Mouse (Mus musculus): ENCODE results near the gene AW551984. TPM values are rescaled to one million over a fixed set of nuclear protein-coding genes. Genes with fewer than 3 reads are reported as not detected.

The AW551984 gene
- polyA plus RNA-seq, 1 experiment from 2014 or later: 131 TPM

GRCm38 (mm10) chr9:39610355-39610754 is 6.2 kb upstream of the AW551984 start, which contains the start of gene Olfr148:
TSS of gene Olfr148 (plus strand) at chr9:39610655.
- Histone ChIP-seq H3K9ac (replicated peaks; ENCODE audit: low read length) (no peak within 1 kb of the TSS), H3K27ac (replicated peaks; ENCODE audit: low read depth, low read length) (no peak within 1 kb of the TSS), H3K9me3 (ENCODE audit: control insufficient read depth, low read length) (no peaks in the 10 kb centered on the region), H3K27me3 (ENCODE audit: control insufficient read depth, insufficient read depth, low read length) (no peaks in the 10 kb centered on the region), H3K4me1 (ENCODE audit: control insufficient read depth, insufficient read depth, low read length) (no peaks in the 10 kb centered on the region), H3K4me2 (ENCODE audit: low read length) (no peak within 1 kb of the TSS), H3K4me3 (replicated peaks; ENCODE audit: low read depth, low read length) (no peak within 1 kb of the TSS), H3K36me3 (ENCODE audit: control insufficient read depth, insufficient read depth, low read length) (no peaks in the 10 kb centered on the region)
- WGBS: 70% methylated on average over 3 of the region's 3 CpGs
- ATAC-seq (ENCODE audit: low FRiP score, low TSS enrichment): no peak
- DNase-seq: no peak

DNA sequence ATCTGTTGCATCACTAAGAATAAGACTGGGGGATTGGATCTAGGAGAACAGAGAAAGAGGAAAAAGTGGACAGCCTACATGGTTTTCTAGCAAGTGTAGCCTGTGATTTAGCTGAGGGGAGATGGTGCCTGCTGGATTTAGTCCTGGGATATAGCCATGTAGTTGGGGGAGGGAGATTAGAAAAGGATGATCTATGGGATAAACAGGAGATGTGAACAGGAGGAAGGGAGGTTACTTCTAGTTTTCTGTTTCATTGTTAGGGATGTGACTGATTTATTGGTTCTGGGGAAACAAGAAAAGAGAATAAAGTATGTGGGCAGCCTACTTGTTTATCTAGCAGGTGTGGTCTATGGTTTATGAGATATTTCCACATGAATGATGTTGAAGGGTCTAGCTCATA is 4.3 kb upstream of the AW551984 start:
- Histone ChIP-seq H3K36me3 (ENCODE audit: control insufficient read depth, insufficient read depth, low read length) (no peaks in the 10 kb centered on the region), H3K27ac (replicated peaks; ENCODE audit: low read depth, low read length) (no peak overlapping the region), H3K4me2 (ENCODE audit: low read length) (no peak overlapping the region), H3K27me3 (ENCODE audit: control insufficient read depth, insufficient read depth, low read length) (no peaks in the 10 kb centered on the region), H3K4me3 (replicated peaks; ENCODE audit: low read depth, low read length) (no peak overlapping the region), H3K9ac (replicated peaks; ENCODE audit: low read length) (no peak overlapping the region), H3K9me3 (ENCODE audit: control insufficient read depth, low read length) (no peaks in the 10 kb centered on the region), H3K4me1 (ENCODE audit: control insufficient read depth, insufficient read depth, low read length) (0 out of 2 replicates have a peak, but pooled peaks cover 2% of the 10 kb centered on the region)
- DNase-seq: no peak
- ATAC-seq (ENCODE audit: low FRiP score, low TSS enrichment): no peak

- peak; percentile 66 for DNase-seq
- 0 out of 2 replicates have a peak, but pooled peaks cover 3% of the 10 kb centered on the region for H3K4me1 ChIP-seq (ENCODE audit: control insufficient read depth, insufficient read depth, low read length)
- H3K4me3 ChIP-seq (replicated peaks; ENCODE audit: low read depth, low read length): peak overlapping the region; percentile 36
- peak overlapping the region; percentile 66 for H3K27ac ChIP-seq (replicated peaks; ENCODE audit: low read depth, low read length)
- peak; percentile 69; the same call in 1 of the 2 replicates for ATAC-seq (ENCODE audit: low FRiP score, low TSS enrichment)
- H3K9me3 ChIP-seq (ENCODE audit: control insufficient read depth, low read length): no peaks in the 10 kb centered on the region
- no peaks in the 10 kb centered on the region for H3K36me3 ChIP-seq (ENCODE audit: control insufficient read depth, insufficient read depth, low read length)
- H3K9ac ChIP-seq (replicated peaks; ENCODE audit: low read length): peak overlapping the region; percentile 40
- under 1% methylated on average over 9 of the region's 9 CpGs for WGBS
- H3K4me2 ChIP-seq (ENCODE audit: low read length): peak overlapping the region; percentile 57
- no peaks in the 10 kb centered on the region for H3K27me3 ChIP-seq (ENCODE audit: control insufficient read depth, insufficient read depth, low read length)
Observed at GRCm38 (mm10) chr9:39603333-39603845, 814 bp downstream of the AW551984 start.

DNA sequence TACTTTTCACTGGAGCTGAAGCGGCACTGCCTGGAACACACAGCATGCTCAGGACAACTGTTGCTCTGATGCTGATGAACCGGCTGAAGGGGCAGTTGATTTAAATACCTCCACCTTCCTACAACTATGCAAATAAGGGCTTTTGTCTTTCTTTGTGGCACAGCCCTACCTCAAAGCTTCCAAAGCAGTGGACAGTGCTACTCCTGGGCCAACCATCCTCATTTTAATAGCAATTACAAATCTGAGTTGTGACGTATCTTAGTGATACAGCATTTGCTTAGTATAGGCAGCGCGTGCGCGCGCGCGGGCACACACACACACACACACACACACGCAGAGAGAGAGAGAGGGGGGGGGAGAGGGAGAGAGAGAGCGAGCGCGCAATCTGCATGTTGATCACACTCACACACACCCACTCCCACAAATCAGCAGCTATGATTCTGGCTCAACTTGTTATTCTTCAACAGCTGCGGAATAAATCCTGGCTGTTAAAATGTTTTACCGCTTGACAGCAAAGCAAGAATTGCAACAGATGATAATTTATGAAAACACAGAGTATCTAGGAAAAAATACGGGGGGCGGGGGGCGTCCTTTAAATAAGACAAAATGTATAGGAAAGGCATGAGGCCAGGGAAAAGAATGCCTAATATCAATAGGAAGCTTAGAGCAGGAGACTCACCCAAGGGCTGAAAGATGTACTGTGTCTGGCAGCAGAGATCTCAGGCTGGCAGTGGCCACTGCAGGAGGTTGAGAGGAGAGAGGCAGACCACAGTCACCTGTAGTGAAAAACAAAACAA is 1.5 kb downstream of the AW551984 start:
- Histone ChIP-seq H3K4me3 (replicated peaks; ENCODE audit: low read depth, low read length) (peak overlapping the region; percentile 36), H3K27me3 (ENCODE audit: control insufficient read depth, insufficient read depth, low read length) (no peaks in the 10 kb centered on the region), H3K9ac (replicated peaks; ENCODE audit: low read length) (peak overlapping the region; percentile 40), H3K9me3 (ENCODE audit: control insufficient read depth, low read length) (no peaks in the 10 kb centered on the region), H3K4me1 (ENCODE audit: control insufficient read depth, insufficient read depth, low read length) (0 out of 2 replicates have a peak, but pooled peaks cover 3% of the 10 kb centered on the region), H3K27ac (replicated peaks; ENCODE audit: low read depth, low read length) (peak overlapping the region; percentile 66), H3K36me3 (ENCODE audit: control insufficient read depth, insufficient read depth, low read length) (no peaks in the 10 kb centered on the region), H3K4me2 (ENCODE audit: low read length) (peak overlapping the region; percentile 57)
- WGBS: 0% methylated on average over 19 of the region's 19 CpGs
- DNase-seq (peak; percentile 85), ATAC-seq (ENCODE audit: low FRiP score, low TSS enrichment) (peak; percentile 92)

DNA sequence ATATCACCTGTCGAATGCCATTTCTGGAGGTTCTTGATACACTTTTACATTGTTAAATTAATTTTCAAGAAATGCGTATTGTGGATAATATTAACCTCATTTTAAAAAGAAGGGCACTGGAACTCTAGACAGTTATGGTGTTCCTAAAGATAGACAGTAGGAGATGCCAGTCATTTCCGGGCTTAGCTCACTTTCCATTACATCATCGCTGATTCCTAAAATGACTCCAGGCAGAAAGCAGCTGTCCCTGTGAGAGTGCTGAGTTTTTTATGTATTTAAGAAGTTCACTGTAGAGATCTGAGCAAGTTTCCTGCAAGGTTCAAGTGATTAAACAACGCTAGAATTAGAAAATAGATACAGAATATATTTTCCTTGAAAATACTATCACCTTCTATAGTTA is 27.2 kb downstream of the AW551984 start:
- no peak for ATAC-seq (ENCODE audit: low FRiP score, low TSS enrichment)
- no peak overlapping the region for H3K4me3 ChIP-seq (replicated peaks; ENCODE audit: low read depth, low read length)
- WGBS: 92% methylated on average over 5 of the region's 5 CpGs
- H3K27me3 ChIP-seq (ENCODE audit: control insufficient read depth, insufficient read depth, low read length): no peaks in the 10 kb centered on the region
- no peak overlapping the region for H3K9ac ChIP-seq (replicated peaks; ENCODE audit: low read length)
- no peaks in the 10 kb centered on the region for H3K36me3 ChIP-seq (ENCODE audit: control insufficient read depth, insufficient read depth, low read length)
- DNase-seq: no peak
- H3K4me1 ChIP-seq (ENCODE audit: control insufficient read depth, insufficient read depth, low read length): no peaks in the 10 kb centered on the region
- no peak overlapping the region for H3K27ac ChIP-seq (replicated peaks; ENCODE audit: low read depth, low read length)
- H3K9me3 ChIP-seq (ENCODE audit: control insufficient read depth, low read length): no peaks in the 10 kb centered on the region
- H3K4me2 ChIP-seq (ENCODE audit: low read length): no peak overlapping the region

- no peak within 1 kb of the TSS for H3K9ac ChIP-seq (replicated peaks; ENCODE audit: low read length)
- no peak within 1 kb of the TSS for H3K4me2 ChIP-seq (ENCODE audit: low read length)
- DNase-seq (no peak), ATAC-seq (ENCODE audit: low FRiP score, low TSS enrichment) (no peak)
- no peaks in the 10 kb centered on the region for H3K27me3 ChIP-seq (ENCODE audit: control insufficient read depth, insufficient read depth, low read length)
- H3K4me3 ChIP-seq (replicated peaks; ENCODE audit: low read depth, low read length): no peak within 1 kb of the TSS
- no peaks in the 10 kb centered on the region for H3K9me3 ChIP-seq (ENCODE audit: control insufficient read depth, low read length)
- H3K4me1 ChIP-seq (ENCODE audit: control insufficient read depth, insufficient read depth, low read length): no peaks in the 10 kb centered on the region
- H3K27ac ChIP-seq (replicated peaks; ENCODE audit: low read depth, low read length): no peak within 1 kb of the TSS
- 91% methylated on average over 3 of the region's 3 CpGs for WGBS
- H3K36me3 ChIP-seq (ENCODE audit: control insufficient read depth, insufficient read depth, low read length): no peaks in the 10 kb centered on the region
Observed at GRCm38 (mm10) chr9:39575469-39575868, 28.7 kb downstream of the AW551984 start, which contains the start of gene Olfr959. TSS of gene Olfr959 (minus strand) at chr9:39575569.

- Histone ChIP-seq H3K4me2 (ENCODE audit: low read length) (peak overlapping the region; percentile 35), H3K9ac (replicated peaks; ENCODE audit: low read length) (no peak overlapping the region; the same call in 1 of the 2 replicates), H3K27me3 (ENCODE audit: control insufficient read depth, insufficient read depth, low read length) (no peaks in the 10 kb centered on the region), H3K36me3 (ENCODE audit: control insufficient read depth, insufficient read depth, low read length) (no peaks in the 10 kb centered on the region), H3K27ac (replicated peaks; ENCODE audit: low read depth, low read length) (peak overlapping the region; percentile 90), H3K4me3 (replicated peaks; ENCODE audit: low read depth, low read length) (no peak overlapping the region), H3K9me3 (ENCODE audit: control insufficient read depth, low read length) (no peaks in the 10 kb centered on the region), H3K4me1 (ENCODE audit: control insufficient read depth, insufficient read depth, low read length) (peaks cover 10% of the 10 kb centered on the region; the same call in 1 of the 2 replicates)
- ATAC-seq (ENCODE audit: low FRiP score, low TSS enrichment) (0 out of 2 replicates have a peak, but pooled peaks have one; percentile 26), DNase-seq (peak; percentile 41)
Observed at GRCm38 (mm10) chr9:39558349-39558647, 45.9 kb downstream of the AW551984 start.

GRCm38 (mm10) chr9:39557529-39558348 is 46.5 kb downstream of the AW551984 start:
- H3K9ac ChIP-seq (replicated peaks; ENCODE audit: low read length): no peak overlapping the region; the same call in 1 of the 2 replicates
- 18% methylated on average over 3 of the region's 3 CpGs for WGBS
- ATAC-seq (ENCODE audit: low FRiP score, low TSS enrichment) (peak; percentile 86), DNase-seq (peak; percentile 86)
- H3K27me3 ChIP-seq (ENCODE audit: control insufficient read depth, insufficient read depth, low read length): no peaks in the 10 kb centered on the region
- peaks cover 10% of the 10 kb centered on the region; the same call in 1 of the 2 replicates for H3K4me1 ChIP-seq (ENCODE audit: control insufficient read depth, insufficient read depth, low read length)
- H3K27ac ChIP-seq (replicated peaks; ENCODE audit: low read depth, low read length): peak overlapping the region; percentile 90
- H3K36me3 ChIP-seq (ENCODE audit: control insufficient read depth, insufficient read depth, low read length): no peaks in the 10 kb centered on the region
- H3K4me2 ChIP-seq (ENCODE audit: low read length): peak overlapping the region; percentile 35
- H3K4me3 ChIP-seq (replicated peaks; ENCODE audit: low read depth, low read length): no peak overlapping the region
- H3K9me3 ChIP-seq (ENCODE audit: control insufficient read depth, low read length): no peaks in the 10 kb centered on the region

Data from midbrain, embryonic 14.5 days (tissue).